Mouse (Mus musculus) right cerebral cortex, postnatal 10 days (tissue): ENCODE data around the gene Mbl1.

ENCODE experiments used
- DNase-seq, 2 experiments: peaks; one replicate each; pipeline ENCODE4 v3.0.0; 2021; ENCODE audit warnings: low spot score in 2 of 2

The Mbl1 gene

GRCm38 (mm10) chr14:41189496-41189895 lies 38.2 kb downstream of the Mbl1 start:
- DNase-seq = no peak

- DNase-seq = no peak
These were observed 46.9 kb downstream of the Mbl1 start for GRCm38 (mm10) chr14:41198037-41198730.
